Mouse (Mus musculus) heart, postnatal 0 days (tissue): ENCODE data around the gene Glod4.

Experiments used
- CTCF ChIP-seq: IDR thresholded peaks from 2 replicates; pipeline ENCODE4 v1.5.1; 2016; ENCODE audit warnings: antibody characterized with exemption, control low read depth, low read depth
- EP300 ChIP-seq: IDR thresholded peaks from 2 replicates; pipeline ENCODE4 v1.6.1; 2016; ENCODE audit warnings: antibody characterized with exemption, low read depth

- TF ChIP-seq CTCF (no peak), EP300 (no peak)
Measured at GRCm38 (mm10) chr11:76256129-76256528, 12.6 kb upstream of the Glod4 start.
